Mouse (Mus musculus): ENCODE results near the gene Dolpp1.

Dolpp1 gene

DNA sequence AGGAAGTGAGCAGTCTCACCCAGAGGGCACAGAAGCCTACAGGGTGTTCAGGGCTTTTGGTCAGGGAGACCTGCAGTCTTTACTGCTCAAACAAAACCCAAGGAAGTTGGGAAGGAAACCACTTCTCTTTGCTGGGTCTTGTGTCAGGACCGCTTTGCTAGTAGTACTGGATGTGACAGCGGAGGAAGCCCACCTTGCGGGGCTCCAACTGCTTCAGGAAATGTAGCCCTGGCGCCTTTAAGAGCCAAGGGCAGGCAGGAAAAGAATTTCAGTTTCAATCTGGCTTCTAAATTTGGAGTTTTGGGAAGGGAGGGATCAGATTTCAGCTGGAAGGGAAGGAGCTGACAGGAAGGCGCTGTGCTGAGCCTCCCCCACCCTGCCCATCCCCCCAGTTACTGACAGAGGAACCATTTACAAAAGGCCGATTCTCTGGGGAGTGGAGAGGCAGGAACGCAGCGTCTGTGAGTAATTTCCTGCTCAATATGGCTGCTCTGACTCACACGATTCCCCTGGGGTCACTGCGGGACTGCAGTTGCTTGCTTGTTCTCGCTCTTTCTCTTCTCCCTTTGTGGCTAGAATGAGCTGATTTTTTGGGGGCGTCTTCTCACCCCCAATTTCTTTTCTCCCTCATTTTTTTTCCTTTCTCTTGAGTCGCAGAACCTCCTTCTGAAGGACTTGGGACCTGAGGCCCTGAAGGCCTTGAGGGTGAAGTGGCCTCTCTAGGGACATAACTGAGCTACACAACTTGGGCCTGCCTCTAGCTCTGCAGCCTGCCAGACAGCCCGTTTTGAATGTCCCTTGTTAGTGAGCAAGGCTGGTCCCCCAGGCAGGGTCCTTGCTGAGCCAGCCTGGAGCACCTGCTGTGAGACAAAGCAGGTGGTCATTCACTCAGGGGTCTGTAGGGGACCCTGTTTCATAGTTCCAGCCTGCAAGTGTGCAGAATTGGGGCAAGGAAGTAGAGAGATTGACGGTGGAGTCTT, 49.8 kb downstream of the Dolpp1 start:
- peak; percentile 89 for DNase-seq

DNA sequence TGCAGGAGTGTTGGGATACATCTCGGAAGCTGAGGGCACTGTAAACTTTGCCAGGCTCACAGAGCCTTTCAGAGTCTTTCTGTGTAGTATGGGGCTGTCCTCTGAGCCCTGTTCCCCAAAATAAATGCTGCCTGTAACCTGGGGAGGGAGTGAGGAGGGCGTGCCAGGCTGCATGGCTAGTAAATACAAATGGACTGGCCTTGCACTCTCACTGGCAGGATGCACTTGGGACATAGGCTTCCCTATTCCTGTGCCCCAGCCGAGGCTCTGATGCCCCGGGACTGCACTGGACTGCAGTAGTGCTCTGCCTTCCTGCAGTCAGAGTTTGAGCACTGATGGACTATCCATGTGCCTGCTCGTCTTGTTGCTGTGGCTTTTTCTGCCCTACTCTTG, 50.4 kb downstream of the Dolpp1 start:
- DNase-seq: no peak

- DNase-seq: no peak
Observed at GRCm38 (mm10) chr2:30443281-30443680, 51.2 kb downstream of the Dolpp1 start.

DNA sequence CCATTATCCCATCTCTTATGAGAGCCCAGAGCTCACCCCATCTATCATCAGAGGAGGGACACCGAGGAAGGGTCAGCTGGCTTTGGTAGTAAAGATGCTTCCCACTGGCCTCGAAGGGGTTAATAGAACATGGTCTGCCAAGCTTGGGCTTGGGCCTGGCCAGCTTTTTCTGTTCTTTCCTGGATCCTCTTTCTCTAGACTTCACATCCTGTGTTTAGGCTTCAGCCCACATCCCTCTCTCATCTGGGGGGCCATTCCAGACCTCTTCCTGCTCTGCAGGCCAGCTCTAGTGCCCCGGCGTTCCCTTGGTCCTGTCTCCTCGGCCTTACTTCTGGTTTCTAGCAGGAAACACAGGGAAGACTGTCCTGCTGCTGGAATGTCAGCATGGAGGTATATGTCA, 52.0 kb downstream of the Dolpp1 start:
- no peak for DNase-seq

- DNase-seq: no peak
Observed at GRCm38 (mm10) chr2:30444450-30444849, 52.4 kb downstream of the Dolpp1 start.

DNA sequence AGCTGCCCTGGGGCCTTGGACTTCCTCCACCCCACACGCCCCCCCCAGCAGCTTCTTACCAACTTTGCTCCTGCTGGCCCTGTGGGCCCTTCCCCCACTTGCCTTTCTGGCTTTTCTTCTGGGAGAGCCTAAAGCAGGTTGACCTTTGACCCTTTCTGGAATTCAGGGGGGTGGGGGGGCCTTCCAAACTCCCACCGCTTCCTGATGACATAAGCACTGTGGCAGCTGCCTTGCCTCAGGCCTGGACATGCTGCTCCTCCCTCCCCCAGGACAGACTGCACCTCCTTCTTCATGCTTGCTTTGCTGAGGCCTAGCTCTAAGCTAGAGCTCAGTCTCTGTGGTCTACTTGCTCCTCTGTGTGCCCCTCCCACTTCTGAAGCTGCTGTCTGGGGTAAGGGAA, 53.3 kb downstream of the Dolpp1 start:
- peak; percentile 79 for DNase-seq

DNA sequence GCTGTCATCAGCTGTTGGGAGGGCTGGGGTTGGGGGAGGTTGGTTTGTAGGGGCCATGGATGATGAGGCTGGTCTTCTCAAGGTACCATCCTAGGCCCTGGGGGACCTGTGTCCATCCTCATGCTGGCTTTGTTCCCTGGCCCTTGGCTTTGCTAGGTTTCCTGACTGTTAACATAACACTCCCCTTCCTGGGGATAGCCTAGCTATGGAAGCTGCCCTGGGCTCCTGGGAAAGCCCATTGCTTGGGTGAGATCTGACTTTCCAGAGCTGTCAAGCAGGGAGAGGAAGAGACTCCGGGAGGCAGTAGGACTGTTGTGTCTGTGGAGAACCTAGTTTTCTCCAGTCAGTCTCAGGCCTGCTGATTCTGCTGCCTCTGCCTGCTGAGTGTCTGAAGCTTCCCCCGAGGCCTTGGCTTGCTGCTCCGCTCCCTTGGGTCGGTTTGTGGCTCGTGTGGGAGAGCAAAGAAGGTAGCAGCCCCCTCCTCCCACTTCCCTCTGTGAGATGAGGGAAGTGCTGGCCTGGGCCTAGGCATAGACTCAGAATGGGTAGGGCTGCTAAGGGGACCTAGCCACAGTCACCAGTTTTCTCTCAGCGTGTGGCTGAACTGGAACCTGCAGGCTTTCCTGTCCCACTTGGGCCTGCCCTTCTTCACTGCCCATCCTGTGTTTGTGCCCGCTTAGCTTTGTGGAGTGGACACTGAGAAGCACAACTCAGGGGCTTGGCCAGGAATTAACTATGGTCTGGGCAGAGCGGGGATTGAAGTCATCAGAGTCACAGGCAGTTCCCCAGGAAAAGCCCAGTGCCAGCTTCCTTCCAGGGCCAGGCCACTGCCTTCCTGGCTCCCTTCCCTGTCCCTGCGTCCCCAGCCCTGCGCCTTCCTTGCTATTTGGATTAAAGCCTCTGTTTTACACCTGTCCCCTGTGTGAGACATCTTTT, 55.1 kb downstream of the Dolpp1 start:
- no peak for DNase-seq

GRCm38 (mm10) chr2:30448371-30448770, 56.3 kb downstream of the Dolpp1 start:
- DNase-seq: no peak

All from kidney, postnatal 14 days (tissue).